Mouse (Mus musculus): ENCODE measurements around the gene Arhgap44. TPM values are rescaled to one million over a fixed set of nuclear protein-coding genes. Genes with fewer than 3 reads are reported as not detected.

Gene Arhgap44
- polyA plus RNA-seq, 1 experiment from 2014 or later = 2.1 TPM

- Histone ChIP-seq H3K27me3 (replicated peaks; ENCODE audit: control insufficient read depth, insufficient read depth, low read length) (no peaks in the 10 kb centered on the region), H3K9ac (ENCODE audit: low read depth, low read length) (no peak overlapping the region), H3K4me1 (replicated peaks; ENCODE audit: control insufficient read depth, insufficient read depth, low read length) (no peaks in the 10 kb centered on the region), H3K4me2 (no peak overlapping the region), H3K36me3 (ENCODE audit: control insufficient read depth, insufficient read depth, low read length) (no peaks in the 10 kb centered on the region), H3K9me3 (ENCODE audit: control insufficient read depth, low read length) (no peaks in the 10 kb centered on the region), H3K4me3 (ENCODE audit: low read depth, low read length) (no peak overlapping the region), H3K27ac (ENCODE audit: low read depth, low read length) (no peak overlapping the region)
- 80% methylated on average over 3 of the region's 3 CpGs for WGBS
- DNase-seq (ENCODE audit: low spot score) (no peak), ATAC-seq (replicated peaks; ENCODE audit: low FRiP score) (no peak)
Measured at GRCm38 (mm10) chr11:65104076-65104475, 58.7 kb downstream of the Arhgap44 start.

- no peak overlapping the region for H3K9ac ChIP-seq (ENCODE audit: low read depth, low read length)
- no peak overlapping the region for H3K4me2 ChIP-seq
- no peak overlapping the region for H3K4me3 ChIP-seq (ENCODE audit: low read depth, low read length)
- no peaks in the 10 kb centered on the region for H3K36me3 ChIP-seq (ENCODE audit: control insufficient read depth, insufficient read depth, low read length)
- no peaks in the 10 kb centered on the region for H3K9me3 ChIP-seq (ENCODE audit: control insufficient read depth, low read length)
- H3K27me3 ChIP-seq (replicated peaks; ENCODE audit: control insufficient read depth, insufficient read depth, low read length) = no peaks in the 10 kb centered on the region
- H3K27ac ChIP-seq (ENCODE audit: low read depth, low read length) = no peak overlapping the region
- H3K4me1 ChIP-seq (replicated peaks; ENCODE audit: control insufficient read depth, insufficient read depth, low read length) = no peaks in the 10 kb centered on the region
- ATAC-seq (replicated peaks; ENCODE audit: low FRiP score) = no peak
- DNase-seq (ENCODE audit: low spot score) = no peak
- WGBS = 71% methylated on average over 11 of the region's 11 CpGs
Measured at GRCm38 (mm10) chr11:65101206-65101605, 61.6 kb downstream of the Arhgap44 start.

GRCm38 (mm10) chr11:65100031-65100430 lies 62.7 kb downstream of the Arhgap44 start:
- no peak overlapping the region for H3K9ac ChIP-seq (ENCODE audit: low read depth, low read length)
- DNase-seq (ENCODE audit: low spot score) (no peak), ATAC-seq (replicated peaks; ENCODE audit: low FRiP score) (no peak)
- WGBS = 77% methylated on average over 8 of the region's 8 CpGs
- H3K4me1 ChIP-seq (replicated peaks; ENCODE audit: control insufficient read depth, insufficient read depth, low read length) = no peaks in the 10 kb centered on the region
- H3K4me3 ChIP-seq (ENCODE audit: low read depth, low read length) = no peak overlapping the region
- no peaks in the 10 kb centered on the region for H3K36me3 ChIP-seq (ENCODE audit: control insufficient read depth, insufficient read depth, low read length)
- no peak overlapping the region for H3K4me2 ChIP-seq
- no peaks in the 10 kb centered on the region for H3K9me3 ChIP-seq (ENCODE audit: control insufficient read depth, low read length)
- H3K27me3 ChIP-seq (replicated peaks; ENCODE audit: control insufficient read depth, insufficient read depth, low read length) = no peaks in the 10 kb centered on the region
- no peak overlapping the region for H3K27ac ChIP-seq (ENCODE audit: low read depth, low read length)

GRCm38 (mm10) chr11:65097526-65098070 lies 65.2 kb downstream of the Arhgap44 start:
- no peaks in the 10 kb centered on the region for H3K27me3 ChIP-seq (replicated peaks; ENCODE audit: control insufficient read depth, insufficient read depth, low read length)
- no peak overlapping the region for H3K9ac ChIP-seq (ENCODE audit: low read depth, low read length)
- no peaks in the 10 kb centered on the region for H3K36me3 ChIP-seq (ENCODE audit: control insufficient read depth, insufficient read depth, low read length)
- H3K4me1 ChIP-seq (replicated peaks; ENCODE audit: control insufficient read depth, insufficient read depth, low read length) = no peaks in the 10 kb centered on the region
- H3K27ac ChIP-seq (ENCODE audit: low read depth, low read length) = no peak overlapping the region
- DNase-seq (ENCODE audit: low spot score) (no peak), ATAC-seq (replicated peaks; ENCODE audit: low FRiP score) (no peak)
- no peak overlapping the region for H3K4me2 ChIP-seq
- 72% methylated on average over 4 of the region's 4 CpGs for WGBS
- H3K9me3 ChIP-seq (ENCODE audit: control insufficient read depth, low read length) = no peaks in the 10 kb centered on the region
- no peak overlapping the region for H3K4me3 ChIP-seq (ENCODE audit: low read depth, low read length)

- ATAC-seq (replicated peaks; ENCODE audit: low FRiP score) = no peak
- Histone ChIP-seq H3K27ac (ENCODE audit: low read depth, low read length) (no peak overlapping the region), H3K4me2 (no peak overlapping the region), H3K9ac (ENCODE audit: low read depth, low read length) (no peak overlapping the region), H3K27me3 (replicated peaks; ENCODE audit: control insufficient read depth, insufficient read depth, low read length) (no peaks in the 10 kb centered on the region), H3K4me3 (ENCODE audit: low read depth, low read length) (no peak overlapping the region), H3K9me3 (ENCODE audit: control insufficient read depth, low read length) (no peaks in the 10 kb centered on the region), H3K4me1 (replicated peaks; ENCODE audit: control insufficient read depth, insufficient read depth, low read length) (no peaks in the 10 kb centered on the region), H3K36me3 (ENCODE audit: control insufficient read depth, insufficient read depth, low read length) (no peaks in the 10 kb centered on the region)
- 80% methylated on average over 5 of the region's 5 CpGs for WGBS
- DNase-seq (ENCODE audit: low spot score) = no peak
Measured at GRCm38 (mm10) chr11:65096866-65097265, 65.9 kb downstream of the Arhgap44 start.

- H3K27ac ChIP-seq (ENCODE audit: low read depth, low read length) = no peak overlapping the region
- no peak overlapping the region for H3K4me3 ChIP-seq (ENCODE audit: low read depth, low read length)
- no peak overlapping the region for H3K9ac ChIP-seq (ENCODE audit: low read depth, low read length)
- DNase-seq (ENCODE audit: low spot score) = no peak
- ATAC-seq (replicated peaks; ENCODE audit: low FRiP score) = no peak
- H3K36me3 ChIP-seq (ENCODE audit: control insufficient read depth, insufficient read depth, low read length) = no peaks in the 10 kb centered on the region
- H3K9me3 ChIP-seq (ENCODE audit: control insufficient read depth, low read length) = no peaks in the 10 kb centered on the region
- no peak overlapping the region for H3K4me2 ChIP-seq
- H3K27me3 ChIP-seq (replicated peaks; ENCODE audit: control insufficient read depth, insufficient read depth, low read length) = no peaks in the 10 kb centered on the region
- H3K4me1 ChIP-seq (replicated peaks; ENCODE audit: control insufficient read depth, insufficient read depth, low read length) = no peaks in the 10 kb centered on the region
- WGBS = 70% methylated on average over 8 of the region's 8 CpGs
Measured at GRCm38 (mm10) chr11:65092851-65093250, 69.9 kb downstream of the Arhgap44 start.

GRCm38 (mm10) chr11:65090386-65090785 lies 72.4 kb downstream of the Arhgap44 start:
- DNase-seq (ENCODE audit: low spot score) (no peak), ATAC-seq (replicated peaks; ENCODE audit: low FRiP score) (no peak)
- Histone ChIP-seq H3K27ac (ENCODE audit: low read depth, low read length) (no peak overlapping the region), H3K9me3 (ENCODE audit: control insufficient read depth, low read length) (no peaks in the 10 kb centered on the region), H3K4me1 (replicated peaks; ENCODE audit: control insufficient read depth, insufficient read depth, low read length) (no peaks in the 10 kb centered on the region), H3K4me3 (ENCODE audit: low read depth, low read length) (no peak overlapping the region), H3K9ac (ENCODE audit: low read depth, low read length) (no peak overlapping the region), H3K27me3 (replicated peaks; ENCODE audit: control insufficient read depth, insufficient read depth, low read length) (no peaks in the 10 kb centered on the region), H3K36me3 (ENCODE audit: control insufficient read depth, insufficient read depth, low read length) (no peaks in the 10 kb centered on the region), H3K4me2 (no peak overlapping the region)
- WGBS = 87% methylated on average over 6 of the region's 6 CpGs

- DNase-seq (ENCODE audit: low spot score) = no peak
- Histone ChIP-seq H3K9me3 (ENCODE audit: control insufficient read depth, low read length) (no peaks in the 10 kb centered on the region), H3K9ac (ENCODE audit: low read depth, low read length) (no peak overlapping the region), H3K4me1 (replicated peaks; ENCODE audit: control insufficient read depth, insufficient read depth, low read length) (no peaks in the 10 kb centered on the region), H3K4me3 (ENCODE audit: low read depth, low read length) (no peak overlapping the region), H3K4me2 (no peak overlapping the region), H3K36me3 (ENCODE audit: control insufficient read depth, insufficient read depth, low read length) (no peaks in the 10 kb centered on the region), H3K27ac (ENCODE audit: low read depth, low read length) (no peak overlapping the region), H3K27me3 (replicated peaks; ENCODE audit: control insufficient read depth, insufficient read depth, low read length) (no peaks in the 10 kb centered on the region)
- whole genome bisulfite sequencing = 74% methylated on average over 3 of the region's 3 CpGs
- ATAC-seq (replicated peaks; ENCODE audit: low FRiP score) = no peak
Measured at GRCm38 (mm10) chr11:65089982-65090381, 72.8 kb downstream of the Arhgap44 start.

- H3K27me3 ChIP-seq (replicated peaks; ENCODE audit: control insufficient read depth, insufficient read depth, low read length) = no peaks in the 10 kb centered on the region
- no peak overlapping the region for H3K4me2 ChIP-seq
- WGBS = 84% methylated on average over 6 of the region's 6 CpGs
- no peak overlapping the region for H3K9ac ChIP-seq (ENCODE audit: low read depth, low read length)
- DNase-seq (ENCODE audit: low spot score) = no peak
- H3K4me1 ChIP-seq (replicated peaks; ENCODE audit: control insufficient read depth, insufficient read depth, low read length) = no peaks in the 10 kb centered on the region
- no peak overlapping the region for H3K27ac ChIP-seq (ENCODE audit: low read depth, low read length)
- no peak overlapping the region for H3K4me3 ChIP-seq (ENCODE audit: low read depth, low read length)
- no peak for ATAC-seq (replicated peaks; ENCODE audit: low FRiP score)
- H3K36me3 ChIP-seq (ENCODE audit: control insufficient read depth, insufficient read depth, low read length) = no peaks in the 10 kb centered on the region
- H3K9me3 ChIP-seq (ENCODE audit: control insufficient read depth, low read length) = no peaks in the 10 kb centered on the region
Measured at GRCm38 (mm10) chr11:65089282-65089681, 73.5 kb downstream of the Arhgap44 start.
